Mouse (Mus musculus) lung, postnatal 14 days (tissue): ENCODE measurements at regions not wholly inside any gene's neighbourhood (a gene's known extent, or its start where the extent isn't known, plus 50 kb on each side); places are given as distances from the start of the nearest gene placed in this dataset.
A peak's percentile ranks its signal among the peaks of the same experiment; 100 is the strongest.

ENCODE experiments used
- DNase-seq: peaks from one replicate; pipeline ENCODE4 v3.0.0; 2021

DNA sequence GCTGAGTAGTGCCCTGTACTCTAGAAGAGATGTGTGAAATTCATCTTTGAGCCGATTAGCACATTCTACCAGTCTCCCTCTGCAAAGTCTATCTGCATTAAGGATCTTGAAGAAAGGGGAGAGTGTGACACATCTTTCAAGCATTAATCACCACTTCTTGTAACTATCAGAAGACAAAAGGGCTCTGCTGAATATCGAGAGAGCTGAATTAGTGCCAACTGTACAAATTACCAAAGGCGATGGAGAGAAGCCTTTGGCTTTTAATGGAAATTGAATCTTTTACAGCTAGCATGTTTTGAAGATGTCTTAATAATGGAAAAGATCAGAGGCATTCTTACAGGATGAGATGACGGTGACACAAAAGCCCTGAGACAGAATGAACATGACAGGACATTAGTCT, 97.2 kb upstream of the Pam start:
- DNase-seq, result no peak

DNA sequence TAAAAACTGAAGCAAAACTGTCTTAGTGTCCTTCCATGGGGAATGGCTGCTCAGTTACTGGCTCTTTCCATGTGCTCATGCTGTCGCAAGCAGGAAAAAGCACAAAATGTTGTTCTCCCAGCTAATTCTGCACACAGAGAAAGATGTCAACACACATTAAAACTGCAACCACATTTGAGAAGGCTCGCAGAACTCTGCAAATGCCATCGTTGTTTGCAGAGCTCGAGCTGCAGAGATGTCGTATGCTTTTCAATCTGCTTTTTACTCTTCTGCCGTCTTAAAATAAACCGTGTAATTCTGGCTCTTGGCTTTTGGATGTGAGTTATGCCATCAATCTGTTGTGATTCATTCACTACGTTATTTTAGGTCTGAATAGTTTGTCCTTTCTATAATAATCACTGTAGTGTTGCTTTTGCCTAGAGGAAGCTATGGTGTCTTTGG, 96.6 kb upstream of the Pam start:
- no peak for DNase-seq

DNA sequence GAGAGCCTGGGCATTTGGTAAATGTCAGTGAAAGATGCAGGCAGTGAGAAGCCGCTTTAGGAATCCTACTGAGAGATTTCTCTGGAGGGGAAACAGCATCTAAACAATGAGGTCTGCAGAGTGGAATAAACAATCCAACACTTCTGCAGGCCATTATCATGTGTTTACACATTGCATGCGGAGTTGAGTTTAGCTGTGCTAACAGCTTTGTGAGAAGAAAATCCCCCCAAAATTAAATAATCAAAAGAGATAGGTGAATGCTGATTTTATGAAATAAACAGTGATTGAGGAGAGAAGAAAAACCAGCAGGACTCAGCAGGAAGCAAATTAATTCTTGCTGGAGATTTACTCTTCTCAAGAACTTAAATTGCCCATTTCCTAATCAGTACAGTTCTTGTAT, 95.9 kb upstream of the Pam start:
- DNase-seq, result no peak

DNA sequence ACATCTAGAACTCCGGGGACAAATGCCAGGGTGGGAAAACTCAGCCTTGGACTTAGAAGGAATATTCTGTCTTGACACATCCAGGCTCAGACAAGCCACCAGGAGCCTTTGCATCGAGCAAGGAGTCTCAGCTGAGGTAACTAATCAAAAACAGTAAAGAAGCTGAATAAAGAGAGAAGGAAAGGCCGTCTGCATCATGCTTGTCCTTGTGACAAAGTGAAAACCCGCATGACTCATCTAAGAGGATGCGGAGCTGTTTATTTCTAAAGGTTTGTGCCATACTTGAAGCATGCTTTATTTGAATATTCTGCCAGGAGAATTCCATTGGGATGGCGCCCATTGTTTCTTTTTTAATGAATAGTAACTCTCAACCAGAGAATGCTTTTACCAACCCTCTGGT, 95.3 kb upstream of the Pam start:
- DNase-seq, result no peak

DNA sequence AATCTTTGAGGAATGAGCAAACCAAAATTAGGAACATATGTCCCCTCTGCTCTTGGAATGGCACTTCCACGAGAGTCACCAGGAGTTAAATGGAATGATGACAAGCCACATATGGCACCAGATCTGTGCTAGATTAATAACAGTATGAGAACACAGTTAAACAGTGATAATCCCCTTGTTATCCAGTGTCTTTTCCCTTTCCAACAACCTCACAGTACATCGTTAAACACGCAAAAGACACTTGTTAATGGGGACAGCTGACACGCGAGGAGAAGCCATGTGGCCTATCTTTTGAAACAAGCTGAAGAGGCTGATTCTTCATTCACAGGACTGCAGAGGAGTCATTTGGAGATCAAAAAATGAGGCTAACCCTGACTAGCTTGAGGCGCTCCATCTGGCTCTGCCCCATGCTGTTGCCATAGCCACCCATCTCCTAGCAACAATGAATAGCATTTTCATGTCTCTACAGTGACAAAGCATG, 94.6 kb upstream of the Pam start:
- peak; percentile 6 for DNase-seq

DNA sequence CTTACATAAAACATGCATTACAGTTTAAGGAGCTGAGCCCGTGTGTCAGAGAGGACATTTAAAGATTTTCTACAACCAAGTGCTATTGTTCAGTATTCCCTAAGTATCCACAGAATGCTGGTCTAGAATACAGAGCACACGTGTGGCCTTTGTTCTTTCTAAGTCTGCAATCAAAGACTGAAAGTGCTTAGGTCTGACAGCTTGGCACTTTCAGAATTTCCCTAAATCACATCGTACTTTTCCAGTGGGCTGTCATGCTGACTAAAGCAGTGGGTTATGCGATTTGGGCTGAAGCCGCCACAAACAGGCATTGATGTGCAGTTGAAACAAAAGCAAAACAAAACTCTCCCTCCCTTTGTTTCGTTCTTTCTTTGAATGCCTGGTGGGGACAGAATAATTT, 84.9 kb upstream of the Pam start:
- no peak for DNase-seq

DNA sequence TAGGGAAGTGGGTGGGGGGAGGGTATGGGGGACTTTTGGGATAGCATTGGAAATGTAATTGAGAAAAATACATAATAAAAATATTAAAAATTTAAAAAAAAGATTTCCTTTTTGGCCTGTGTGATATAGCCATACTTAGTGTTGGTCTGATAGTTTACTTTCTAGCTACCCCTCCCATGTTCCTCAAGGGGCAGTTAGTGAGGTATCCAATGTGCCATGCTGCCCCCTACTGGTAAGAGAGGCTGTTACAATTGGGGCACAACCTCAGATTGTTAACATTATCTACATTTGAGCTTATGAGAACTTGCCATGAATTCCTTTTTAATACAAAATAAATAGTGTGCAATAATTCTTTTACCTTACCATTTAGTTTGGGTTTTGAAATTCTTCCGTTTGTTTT, 83.6 kb upstream of the Pam start:
- peak; percentile 71 for DNase-seq

DNA sequence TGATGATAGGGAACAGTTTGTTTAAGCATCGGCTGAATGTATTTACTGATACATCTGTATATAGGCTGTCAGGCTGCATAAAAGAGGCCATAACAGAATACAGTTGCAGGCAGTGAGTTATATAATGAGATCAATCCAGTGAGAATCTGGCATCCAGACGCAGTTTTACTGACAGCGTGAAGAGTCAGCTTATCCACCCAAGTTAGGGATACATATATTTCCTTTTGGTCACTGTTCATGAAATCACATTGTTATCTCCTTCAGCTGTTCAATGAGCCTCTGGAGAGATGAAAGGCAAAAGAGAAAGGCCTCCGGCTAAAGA, 79.3 kb upstream of the Pam start:
- DNase-seq, result no peak

DNA sequence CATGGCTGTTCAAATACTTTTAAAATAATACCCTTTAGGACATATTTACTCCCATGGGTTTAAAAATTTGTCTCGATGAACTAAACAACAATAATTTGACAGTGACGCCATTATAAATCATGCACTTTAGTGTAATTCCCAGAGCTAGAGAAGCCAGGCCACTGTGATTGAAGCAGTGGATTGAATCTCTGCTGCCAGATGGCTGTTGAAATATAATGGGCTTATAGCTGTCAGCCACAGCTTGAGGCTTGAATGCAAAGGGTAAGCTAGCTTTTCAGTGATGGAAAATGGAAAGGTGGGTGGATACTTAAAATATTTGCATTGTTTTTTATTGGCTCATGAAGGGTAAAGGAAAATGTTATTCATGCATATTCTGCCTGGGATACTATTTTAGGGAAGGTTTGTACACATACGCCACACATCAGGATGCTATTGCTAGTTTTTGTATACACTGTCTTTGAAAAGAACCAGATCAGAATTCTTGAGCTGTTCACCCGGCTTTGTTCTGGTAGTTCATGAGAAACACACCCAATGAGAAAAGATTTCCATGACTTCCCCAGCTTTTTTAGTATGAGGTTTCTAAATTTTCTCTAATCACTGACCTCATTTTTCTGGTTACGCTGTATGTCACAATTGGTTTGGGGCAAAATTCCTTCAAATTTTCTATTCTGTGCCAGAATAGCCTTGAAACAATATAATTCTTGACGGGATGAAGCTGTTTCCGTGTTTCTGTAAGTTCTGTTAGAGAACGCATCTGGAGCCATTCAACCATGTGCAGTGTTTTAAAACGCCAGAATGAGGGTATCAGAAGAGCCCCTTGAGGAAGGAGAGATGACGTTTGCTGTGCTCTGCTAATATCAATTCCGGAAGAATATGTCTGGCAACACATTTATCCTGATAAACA, 78.7 kb upstream of the Pam start:
- DNase-seq, result no peak

DNA sequence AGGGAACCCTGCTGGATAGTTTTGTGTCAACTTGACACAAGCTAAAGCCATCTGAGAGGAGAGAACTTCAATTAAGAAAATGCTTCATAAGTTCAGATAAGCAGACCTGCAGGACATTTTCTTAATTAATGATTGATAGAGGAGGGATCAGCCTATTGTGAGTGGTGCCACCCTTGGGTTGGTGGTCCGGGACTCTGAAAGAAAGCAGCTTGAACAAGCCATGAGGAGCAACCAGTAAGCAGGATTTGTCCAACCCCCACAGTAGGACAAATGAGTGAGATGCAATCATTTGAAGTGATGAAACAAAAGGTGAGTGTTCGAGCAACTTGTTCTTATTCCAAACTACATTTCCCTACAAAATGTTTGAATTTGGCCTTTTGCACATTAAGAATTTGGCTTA, 78.0 kb upstream of the Pam start:
- no peak for DNase-seq

DNA sequence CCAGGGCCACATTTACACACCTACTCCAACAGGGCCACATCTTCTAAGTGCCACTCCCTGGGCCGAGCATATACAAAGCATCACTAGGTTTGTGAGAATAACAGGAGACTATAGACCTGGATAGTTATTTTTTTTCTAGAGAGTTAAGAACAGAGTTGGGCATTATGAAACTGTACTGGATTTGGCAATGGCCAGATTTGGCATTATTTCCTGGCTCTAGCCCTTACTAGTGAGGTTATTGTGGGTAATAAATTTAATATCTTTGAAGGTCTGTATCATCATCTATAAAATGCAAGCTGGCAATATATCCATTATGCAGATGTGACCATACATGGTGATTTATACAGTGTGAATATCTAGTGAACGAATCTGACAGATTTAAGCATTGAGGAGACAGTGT, 75.8 kb upstream of the Pam start:
- no peak for DNase-seq

DNA sequence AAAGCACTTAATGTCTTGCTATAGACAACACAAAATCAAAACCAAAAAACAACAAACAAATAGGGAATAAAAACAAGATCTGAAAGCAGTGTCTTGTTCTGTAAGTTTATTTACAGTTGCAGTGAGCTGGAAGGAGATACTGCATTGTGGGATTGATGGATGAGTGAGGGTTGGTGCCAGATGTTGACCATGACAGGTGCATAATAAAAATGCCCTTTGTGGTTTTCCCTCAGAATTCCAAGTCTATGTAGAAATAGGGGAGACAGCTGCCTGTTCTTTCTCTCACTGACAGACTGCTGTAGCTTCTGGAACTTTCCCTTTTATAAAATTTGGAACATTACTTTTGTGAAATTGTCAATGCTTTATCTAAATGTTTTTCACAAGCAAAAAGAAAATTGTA, 73.9 kb upstream of the Pam start:
- DNase-seq, result no peak

DNA sequence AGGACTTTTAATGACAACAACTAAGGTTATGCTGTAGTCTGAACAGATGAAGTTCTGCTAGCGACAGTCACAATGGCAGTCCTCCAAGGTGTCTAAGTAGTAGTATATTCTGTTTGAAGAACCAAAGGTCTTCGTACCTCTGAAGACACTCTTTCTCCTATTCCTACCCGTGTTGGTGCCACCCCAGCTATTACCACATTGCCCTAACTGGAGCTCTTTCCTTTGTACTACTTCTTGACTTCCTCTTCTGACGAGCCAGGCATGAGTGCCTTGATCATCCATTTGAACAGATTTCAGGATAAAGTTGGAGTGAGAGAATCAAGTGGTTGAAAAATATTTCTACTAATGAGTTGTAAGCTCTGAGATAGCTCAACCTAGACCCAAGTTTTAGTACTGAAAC, 72.4 kb upstream of the Pam start:
- no peak for DNase-seq

DNA sequence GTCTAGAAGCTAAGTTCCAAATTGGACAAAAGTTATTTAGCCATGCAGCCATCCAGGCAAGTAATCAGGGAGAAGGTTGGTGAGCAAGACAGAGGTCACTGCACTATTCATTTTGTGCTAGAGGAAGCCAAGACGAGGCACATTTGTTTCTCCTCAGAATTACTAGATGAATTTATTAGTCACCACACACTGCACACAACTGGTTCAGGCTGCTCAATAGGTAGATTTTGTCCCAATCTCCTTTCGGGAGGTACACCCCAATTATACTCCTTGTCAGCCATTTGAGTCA, 67.1 kb upstream of the Pam start:
- DNase-seq, result no peak

DNA sequence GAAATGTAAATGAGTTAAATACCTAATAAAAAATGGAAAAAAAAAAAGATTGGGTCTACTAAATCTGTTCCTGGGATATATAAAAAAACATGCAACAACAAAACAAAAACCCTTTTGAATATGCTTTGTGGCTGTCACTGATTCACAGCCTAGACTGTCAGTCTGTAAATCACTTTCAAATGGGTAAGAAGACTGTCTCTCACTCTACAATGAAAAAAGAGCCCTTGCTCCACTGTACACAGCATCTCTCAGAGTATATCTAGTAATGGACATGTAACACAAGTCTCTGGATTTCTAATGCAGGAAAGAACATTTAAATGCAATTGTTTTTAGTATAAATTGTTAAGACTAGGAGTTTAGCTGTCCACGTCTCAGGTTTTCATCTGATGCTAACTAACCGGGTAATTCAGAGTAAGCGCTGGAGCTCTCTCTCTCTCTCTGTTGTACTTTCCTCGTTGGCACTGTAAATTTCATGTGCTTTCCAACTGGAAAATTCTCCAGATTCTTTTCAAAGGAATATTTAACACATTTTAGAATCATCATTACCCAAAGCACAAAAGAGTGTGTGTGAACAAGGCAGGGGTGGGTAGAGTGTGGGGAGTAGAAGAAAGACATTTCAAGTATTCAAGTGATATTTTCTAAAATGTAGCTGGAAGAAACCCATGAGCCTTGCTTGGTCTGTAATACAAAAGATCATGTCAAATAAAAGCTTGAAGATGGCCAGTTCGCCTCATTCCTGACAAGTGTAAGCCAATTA, 66.6 kb upstream of the Pam start:
- no peak for DNase-seq

DNA sequence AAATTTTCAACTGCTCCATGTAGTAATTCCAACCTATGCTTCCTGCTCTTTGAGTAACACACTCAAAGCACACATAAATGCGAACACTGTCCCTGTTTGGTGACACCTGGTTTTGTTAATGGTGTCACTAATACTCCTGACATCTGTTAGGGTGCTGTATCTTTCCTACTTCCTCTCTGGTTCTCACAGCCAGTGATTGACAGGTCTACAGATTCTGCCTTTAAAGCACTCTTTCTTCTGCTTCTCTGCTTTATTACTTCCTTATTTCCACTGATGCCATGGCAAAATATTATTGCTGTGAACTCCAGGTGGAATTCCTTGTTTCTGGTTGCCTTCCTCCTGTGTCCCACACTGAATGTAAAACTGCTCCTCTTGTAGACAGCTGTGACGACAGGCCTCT, 63.5 kb upstream of the Pam start:
- no peak for DNase-seq

DNA sequence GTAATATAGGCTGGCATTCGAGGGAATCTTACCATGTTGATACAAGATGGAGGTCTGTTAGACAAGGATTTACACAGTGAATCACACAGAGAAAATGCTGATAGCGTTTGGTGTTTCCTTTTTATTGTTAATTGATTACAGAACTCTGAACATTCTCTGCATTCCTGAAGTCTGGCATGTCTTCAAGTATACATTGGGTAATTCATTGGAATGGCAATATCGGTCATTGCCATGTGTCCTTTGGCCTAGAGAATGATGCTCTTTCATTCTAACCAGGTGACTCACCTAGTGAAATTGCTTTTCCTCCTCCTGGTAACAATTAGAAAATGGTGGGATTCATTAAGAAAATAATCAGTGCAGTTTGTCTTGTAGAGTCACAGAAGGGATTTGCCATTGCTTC, 51.9 kb upstream of the Pam start:
- no peak for DNase-seq
